Mouse (Mus musculus) heart, adult 18-20 months (tissue): Measurements from ENCODE around the gene BC024978. TPM values are rescaled to one million over a fixed set of nuclear protein-coding genes. Genes with fewer than 3 reads are reported as not detected.

Experiments used
- DNase-seq, 2 experiments: peaks; one replicate each; pipeline ENCODE4 v3.0.0; 2021 to 2022; ENCODE audit warnings: mixed read lengths in 1 of 2
- total RNA-seq, 2 experiments: library from RNA; stranded (reverse); gene quantifications; 2 replicates each; pipeline ENCODE4 v1.2.3; 2021

The BC024978 gene
- total RNA-seq, 2 experiments from 2014 or later, result 10.8 to 15.7 TPM

- DNase-seq, result no peak
Measured at GRCm38 (mm10) chr7:27174896-27175295, 20.7 kb upstream of the BC024978 start.

- DNase-seq, result no peak
Measured at GRCm38 (mm10) chr7:27177942-27178323, 17.6 kb upstream of the BC024978 start.

DNA sequence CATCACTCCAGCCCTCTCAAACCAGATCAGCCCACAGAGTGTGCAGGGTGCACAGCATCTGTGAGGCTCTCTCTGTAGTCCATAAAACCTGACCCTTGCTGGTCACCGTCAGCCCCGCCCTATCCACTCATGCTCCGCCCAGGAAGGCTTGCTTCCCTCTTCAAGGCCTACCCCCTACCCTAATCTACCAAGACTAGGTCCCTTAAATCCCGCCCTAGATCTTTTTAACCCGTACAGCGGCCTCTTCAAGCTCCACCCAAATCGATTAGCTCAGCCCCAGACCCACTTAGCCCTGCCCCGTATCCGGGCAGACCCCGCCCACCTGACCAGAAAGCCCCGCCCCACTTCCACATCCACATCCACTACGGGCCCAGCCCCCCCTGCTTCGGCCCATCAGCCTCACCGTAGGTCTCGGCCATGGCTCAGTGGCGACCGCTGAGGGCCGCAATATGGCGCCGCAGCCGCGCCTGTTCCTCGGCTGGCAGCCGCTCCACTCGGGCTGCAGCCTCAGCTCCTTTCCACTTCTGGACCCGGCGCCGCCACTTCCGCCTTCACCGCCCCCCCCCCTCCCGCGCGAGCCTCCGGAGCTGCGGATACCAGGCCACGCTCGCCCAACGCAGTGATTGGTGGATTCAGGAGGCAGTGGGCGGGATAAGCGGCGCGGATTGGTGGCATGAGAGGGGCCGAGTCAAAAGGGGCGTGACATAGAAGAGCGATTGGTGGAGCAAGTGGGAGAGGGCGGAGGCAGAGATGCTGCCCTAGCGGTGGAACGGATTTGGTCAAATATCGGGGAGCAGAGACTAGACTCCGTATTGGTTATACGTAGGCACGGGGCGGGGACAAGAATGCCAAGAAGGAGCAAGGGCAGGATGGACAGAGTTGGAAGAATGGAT is 17.0 kb upstream of the BC024978 start, which contains the start of gene Rab4b:
Gene Rab4b (minus strand): TSS at position 573 of the 893 bp plus-strand sequence.
- peak; percentile 99 to 100 for DNase-seq

- DNase-seq, result no peak
Measured at GRCm38 (mm10) chr7:27179217-27179918, 16.2 kb upstream of the BC024978 start.

- DNase-seq, result peak; percentile 68 to 80
Measured at GRCm38 (mm10) chr7:27180036-27180435, 15.5 kb upstream of the BC024978 start.

DNA sequence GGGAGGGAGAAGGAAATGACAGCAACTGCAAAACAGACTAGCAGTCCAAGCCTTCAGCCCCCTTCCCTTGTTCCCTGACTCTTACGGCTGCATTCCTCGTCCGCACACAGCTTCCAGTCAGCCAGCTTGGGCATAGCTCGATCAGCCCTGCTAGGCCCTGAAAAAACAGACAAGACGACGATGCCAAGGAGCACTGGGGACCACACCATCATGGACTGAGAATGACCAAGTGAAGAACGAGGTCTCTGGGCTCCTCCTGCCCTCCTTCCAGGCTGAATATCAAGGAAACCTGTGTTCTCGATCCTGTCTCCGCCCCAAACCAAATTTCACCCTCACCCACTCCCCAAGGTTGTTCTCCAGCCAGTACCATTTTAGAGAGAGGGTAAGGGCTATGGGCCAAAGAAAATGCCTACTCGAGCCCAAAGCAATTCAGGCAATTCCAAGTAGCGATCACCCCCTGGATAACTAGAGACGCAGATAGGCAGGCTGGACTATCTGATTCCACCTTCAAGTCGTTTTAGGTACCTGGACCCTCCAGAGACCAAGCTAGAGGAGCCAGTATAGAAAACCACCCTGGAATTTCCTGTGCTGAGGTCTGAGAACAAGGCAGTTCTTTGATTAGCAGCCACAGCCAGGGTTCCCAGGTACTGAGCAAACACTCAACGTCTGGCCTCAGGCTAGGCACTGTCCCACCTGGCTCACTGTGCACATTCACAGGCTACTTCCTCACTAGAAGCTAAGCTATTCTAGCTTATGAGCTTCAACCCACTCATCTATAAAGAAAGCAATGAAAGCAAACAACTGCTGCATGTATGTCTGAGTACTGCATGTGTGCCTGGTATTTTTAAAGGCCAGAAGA is 14.5 kb upstream of the BC024978 start, which contains the start of the genes Gm21983 and Mia:
Gene Gm21983 (minus strand): TSS at position 250 of the 859 bp plus-strand sequence.
Gene Mia (minus strand): TSS at position 321 of the 859 bp plus-strand sequence.
- DNase-seq, result no peak

GRCm38 (mm10) chr7:27182498-27182897 is 13.1 kb upstream of the BC024978 start:
- no peak for DNase-seq

DNA sequence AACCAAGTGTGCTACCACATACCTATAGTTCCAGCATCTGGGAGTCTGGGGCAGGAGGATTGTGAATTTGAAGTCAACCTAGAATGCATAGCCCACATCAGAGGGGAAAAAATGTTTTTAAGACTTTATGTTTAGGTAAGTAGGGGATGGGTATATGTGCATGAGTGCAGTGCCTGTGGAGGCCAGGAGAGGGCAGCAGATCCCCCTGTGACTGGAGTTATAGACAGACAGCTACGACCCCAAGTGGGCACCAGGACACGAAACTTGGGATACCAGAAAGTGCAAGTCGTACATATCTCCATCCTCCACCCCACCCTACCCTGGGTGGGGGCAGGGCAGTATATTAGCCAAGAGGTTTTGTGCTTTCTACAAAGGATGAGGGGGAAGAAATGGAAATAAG is 10.6 kb upstream of the BC024978 start:
- no peak for DNase-seq

GRCm38 (mm10) chr7:27185986-27186385 is 9.6 kb upstream of the BC024978 start:
- DNase-seq, result no peak

- DNase-seq, result no peak
Measured at GRCm38 (mm10) chr7:27189271-27189931, 6.2 kb upstream of the BC024978 start.

DNA sequence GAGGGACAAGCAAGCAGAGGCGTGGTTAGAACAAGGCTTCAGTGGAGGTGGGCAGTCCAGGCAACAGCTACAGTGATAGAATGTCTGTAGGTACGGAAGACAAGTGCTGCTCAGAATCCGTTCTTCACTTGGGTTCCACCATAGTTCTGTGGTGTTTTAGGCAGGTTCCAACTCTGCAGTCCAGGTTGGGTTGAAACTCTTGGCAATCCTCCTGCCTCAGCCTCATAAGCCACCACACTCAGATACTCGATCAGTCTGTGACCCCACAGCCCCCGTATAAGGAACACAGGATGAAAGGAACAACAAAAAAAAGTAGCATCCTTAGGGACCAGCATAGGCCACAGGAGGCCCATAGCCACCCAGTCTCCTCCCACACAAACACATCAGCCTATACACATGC is 3.1 kb upstream of the BC024978 start:
- no peak for DNase-seq

DNA sequence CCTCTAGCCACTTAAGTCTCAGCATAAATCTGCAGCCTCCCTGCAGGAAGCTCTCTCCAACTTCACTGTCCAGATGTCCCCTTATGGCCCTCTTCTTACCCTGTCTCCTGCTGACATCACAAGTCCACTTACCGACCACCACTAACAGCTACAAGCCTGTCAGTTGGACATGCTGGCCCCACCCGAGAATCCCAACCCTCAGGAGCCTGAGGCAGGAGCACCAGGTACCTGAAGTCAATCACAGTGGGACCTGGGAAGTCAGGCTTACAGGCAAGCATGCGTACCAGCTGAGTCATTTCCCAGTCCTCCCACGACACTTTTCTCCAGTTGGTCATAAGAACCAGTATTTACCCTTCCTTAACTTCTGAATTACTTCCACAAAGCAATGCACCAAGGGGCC is 1.9 kb upstream of the BC024978 start:
- no peak for DNase-seq

GRCm38 (mm10) chr7:27197136-27197535 is 1.6 kb downstream of the BC024978 start:
- peak in 1 of 2 experiments; percentile 23 for DNase-seq

GRCm38 (mm10) chr7:27197634-27198033 is 2.1 kb downstream of the BC024978 start:
- DNase-seq, result peak in 1 of 2 experiments; percentile 33

DNA sequence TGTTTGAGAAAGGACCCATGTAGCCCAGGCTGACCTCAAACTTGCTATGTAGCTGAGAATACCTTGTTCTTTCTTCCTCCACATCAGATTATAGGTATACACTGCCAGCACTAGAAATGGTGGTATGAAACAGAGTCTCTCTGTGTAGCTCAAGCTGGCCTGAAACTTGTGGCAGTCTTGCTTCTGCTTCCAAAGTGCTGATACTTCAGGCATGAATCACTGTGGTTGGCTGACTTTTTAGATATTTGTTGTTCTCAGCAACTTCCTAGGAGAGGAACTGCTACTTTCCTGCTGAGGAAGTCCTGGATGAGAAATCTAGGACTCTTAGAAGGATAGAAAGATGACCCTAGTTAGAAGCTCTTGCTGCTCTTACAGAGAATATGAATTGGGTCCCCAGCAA is 2.8 kb downstream of the BC024978 start:
- DNase-seq, result no peak

GRCm38 (mm10) chr7:27198779-27199178 is 3.2 kb downstream of the BC024978 start:
- no peak for DNase-seq

DNA sequence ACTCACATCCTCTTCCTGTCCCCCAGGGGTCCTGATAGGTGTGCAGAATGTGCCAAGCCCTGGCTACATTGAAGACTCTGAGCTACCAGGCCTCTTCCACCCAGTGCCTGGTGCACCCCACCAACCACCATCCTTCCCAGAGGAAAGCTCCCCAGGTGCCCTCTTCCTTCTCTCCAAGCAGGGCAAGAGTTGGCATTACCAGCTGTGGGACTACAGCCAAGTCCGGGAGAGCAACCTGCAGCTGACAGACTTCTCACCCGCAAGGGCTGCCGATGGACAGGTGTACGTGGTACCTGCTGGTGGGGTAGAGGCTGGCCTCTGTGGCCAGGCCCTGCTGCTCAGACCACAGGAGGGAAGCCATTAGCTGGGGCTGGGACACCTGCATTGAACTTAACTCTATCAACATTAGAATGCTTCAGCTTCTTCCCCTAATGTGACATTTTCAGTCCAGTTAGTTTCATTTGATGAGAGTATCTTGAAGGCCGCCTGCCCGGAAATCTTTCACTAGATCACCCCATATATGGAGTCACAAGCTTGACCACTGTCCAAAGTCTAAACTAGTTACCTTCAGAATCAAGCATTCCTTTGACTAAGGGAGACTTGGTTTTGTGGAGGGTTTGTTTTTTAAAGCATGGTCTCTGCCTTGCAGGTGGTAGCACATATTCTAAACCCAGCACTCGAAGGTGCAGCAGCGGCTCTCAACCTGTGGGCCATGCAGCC is 8.3 kb downstream of the BC024978 start:
- DNase-seq, result no peak

- no peak for DNase-seq
Measured at GRCm38 (mm10) chr7:27212626-27213025, 17.0 kb downstream of the BC024978 start.

GRCm38 (mm10) chr7:27218586-27218985 is 23.0 kb downstream of the BC024978 start:
- DNase-seq, result no peak

DNA sequence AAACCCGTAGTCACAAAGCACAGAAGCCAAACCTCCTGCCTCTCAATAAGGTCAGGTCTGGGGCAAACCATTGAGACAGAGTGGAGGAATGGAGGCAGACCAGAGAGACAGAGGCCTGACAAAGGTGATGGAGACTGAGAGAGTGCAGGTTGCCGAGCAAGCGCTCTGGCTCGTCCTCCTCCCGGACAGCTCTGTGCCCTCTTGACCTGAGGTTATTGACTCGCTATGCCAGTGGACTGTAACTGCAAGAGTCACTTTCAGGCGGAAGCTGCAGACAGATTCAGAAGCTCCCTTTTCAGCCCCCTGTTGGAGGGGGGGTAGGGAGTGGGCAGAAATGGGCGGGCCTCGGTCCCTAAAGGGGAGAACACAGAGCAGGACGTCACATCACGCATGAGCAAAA is 24.4 kb downstream of the BC024978 start:
- no peak for DNase-seq

GRCm38 (mm10) chr7:27221939-27222338 is 26.4 kb downstream of the BC024978 start:
- no peak for DNase-seq
